Mouse (Mus musculus) heart, adult 2 months (tissue): ENCODE data around the gene Dusp14.

Experiments used
- CTCF ChIP-seq: fragments of 200-600 bp; IDR thresholded peaks from 2 replicates; pipeline ENCODE4 v1.8.1; 2022; ENCODE audit warnings: antibody characterized with exemption, mild to moderate bottlenecking, moderate library complexity
- EP300 ChIP-seq: fragments of 200-500 bp; IDR thresholded peaks from 2 replicates; pipeline ENCODE4 v1.6.1; 2011; ENCODE audit warnings: low read depth, low read length, control low read depth; ENCODE audit not compliant: insufficient read depth
- POLR2A ChIP-seq: fragments of 200-500 bp; IDR thresholded peaks from 2 replicates; pipeline ENCODE4 v1.6.1; 2011; ENCODE audit warnings: mild to moderate bottlenecking, low read depth, low read length, control low read depth; ENCODE audit not compliant: insufficient read depth

DNA sequence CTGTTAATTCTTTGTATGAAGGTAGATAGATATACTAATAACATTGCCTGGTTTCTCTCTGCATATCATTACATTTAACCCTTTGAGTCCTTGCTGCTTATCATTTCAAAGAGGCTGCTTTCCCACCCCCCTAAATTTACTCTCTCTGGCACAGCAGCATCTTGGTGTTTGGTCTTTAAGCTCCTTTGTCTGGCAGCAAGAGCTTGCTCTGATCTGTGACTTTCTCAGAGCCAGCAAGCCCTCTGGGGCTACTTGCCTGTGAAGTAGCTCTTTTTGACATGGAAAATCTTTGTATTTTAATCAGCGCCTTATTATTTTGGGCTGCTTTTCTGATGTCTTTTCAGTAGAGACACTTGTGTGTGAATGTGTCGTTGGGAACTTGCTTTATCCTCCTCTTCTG lies 57.5 kb downstream of the Dusp14 start:
- TF ChIP-seq CTCF = no peak
- no peak for TF ChIP-seq POLR2A
- TF ChIP-seq EP300 = no peak
